Mouse (Mus musculus) kidney, postnatal 4 days (tissue): ENCODE data around the gene Csmd2.

Experiments used
- DNase-seq, 2 experiments: peaks; one replicate each; pipeline ENCODE4 v3.0.0; 2021; ENCODE audit warnings: mixed read lengths in 2 of 2

Csmd2 gene

GRCm38 (mm10) chr4:127987784-127988455 lies at the start of gene Csmd2:
TSS of gene Csmd2 (plus strand) at chr4:127987857.
- DNase-seq, result peak; percentile 16 to 26

DNA sequence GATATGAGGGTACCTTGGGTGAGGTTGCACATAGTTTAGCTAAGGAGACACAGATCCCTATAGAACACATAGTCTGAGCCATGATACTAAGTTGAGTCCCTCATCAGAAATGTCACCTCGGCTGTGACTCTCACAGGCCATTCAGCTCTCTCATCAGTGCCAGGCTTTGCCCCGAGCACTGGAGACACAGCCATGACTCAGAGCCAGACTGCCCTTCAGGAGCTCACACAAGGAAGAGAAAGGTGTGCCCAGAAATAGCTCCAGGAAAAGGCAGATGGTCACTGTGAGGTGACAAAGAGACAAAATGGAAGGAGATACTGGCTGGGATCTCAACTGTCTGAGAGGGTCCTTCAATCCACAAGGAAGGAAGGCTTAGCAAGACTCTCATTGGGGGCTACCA lies 40.0 kb upstream of the Csmd2 start:
- DNase-seq, result no peak

- DNase-seq, result no peak
Measured at GRCm38 (mm10) chr4:127953006-127953710, 34.5 kb upstream of the Csmd2 start.

DNA sequence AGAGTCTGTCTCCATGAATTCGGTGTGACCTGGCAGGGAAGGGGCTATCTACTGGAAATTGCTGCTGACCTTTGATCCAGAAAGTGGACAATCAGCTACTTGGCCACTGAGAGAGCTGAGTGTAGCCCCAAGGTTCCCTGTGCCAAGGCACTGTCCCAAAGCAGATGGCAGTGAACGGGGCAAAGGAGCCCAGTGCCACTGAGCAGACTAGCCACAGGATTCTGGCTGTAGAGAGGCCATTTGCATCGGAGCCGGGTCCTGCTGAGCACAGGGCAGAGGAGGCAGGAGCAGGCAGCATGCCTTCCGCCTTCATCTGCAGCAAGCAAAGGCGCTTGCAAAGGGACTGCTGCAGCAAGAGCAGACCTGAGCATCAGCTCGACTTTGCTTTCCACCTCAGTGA lies 18.6 kb upstream of the Csmd2 start:
- DNase-seq, result no peak

- DNase-seq, result peak; percentile 81
Measured at GRCm38 (mm10) chr4:127970018-127970421, 17.6 kb upstream of the Csmd2 start.

- DNase-seq, result peak; percentile 18 to 41
Measured at GRCm38 (mm10) chr4:127970901-127971868, 16.5 kb upstream of the Csmd2 start, which contains the start of gene CK137956. TSS of gene CK137956 (minus strand) at chr4:127970951.

GRCm38 (mm10) chr4:127972976-127973375 lies 14.7 kb upstream of the Csmd2 start:
- no peak for DNase-seq

DNA sequence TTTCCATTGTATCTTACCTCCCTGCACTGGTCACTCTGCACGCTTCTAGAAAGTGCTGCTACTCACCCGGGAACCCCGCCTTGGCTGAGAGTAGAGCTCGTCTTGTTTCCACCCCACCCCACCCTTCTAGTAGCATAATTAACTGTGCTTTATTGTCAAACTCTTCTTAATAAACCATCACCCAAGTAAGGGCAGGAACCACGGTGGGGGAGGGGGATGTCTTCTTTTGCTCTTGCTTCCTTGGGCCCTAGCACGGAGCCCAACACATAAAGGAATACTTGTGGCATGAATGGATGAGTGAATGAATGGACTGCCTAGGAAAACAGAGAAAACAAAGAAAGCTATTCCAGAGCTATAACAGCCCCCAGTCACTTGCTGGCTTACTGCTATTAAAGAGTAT lies 6.5 kb upstream of the Csmd2 start:
- DNase-seq, result no peak

DNA sequence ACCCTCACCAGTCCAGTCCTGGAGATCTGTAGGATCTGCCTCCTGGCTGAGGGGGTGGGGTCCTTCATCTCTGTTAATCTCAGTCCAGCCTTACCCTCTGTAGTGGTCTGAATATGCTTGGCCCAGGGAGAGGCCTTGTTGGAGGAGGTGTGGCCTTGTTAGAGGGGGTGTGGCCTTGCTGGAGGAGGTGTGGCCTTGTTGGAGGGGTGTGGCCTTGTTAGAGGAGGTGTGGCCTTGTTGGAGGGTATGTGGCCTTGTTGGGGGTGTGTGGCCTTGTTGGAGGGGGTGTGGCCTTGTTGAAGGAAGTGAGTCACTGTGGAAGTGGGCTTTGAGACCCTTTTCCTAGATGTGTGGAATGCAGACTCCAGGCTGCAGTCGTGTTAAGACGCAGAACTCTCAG lies 3.2 kb upstream of the Csmd2 start:
- DNase-seq, result no peak

DNA sequence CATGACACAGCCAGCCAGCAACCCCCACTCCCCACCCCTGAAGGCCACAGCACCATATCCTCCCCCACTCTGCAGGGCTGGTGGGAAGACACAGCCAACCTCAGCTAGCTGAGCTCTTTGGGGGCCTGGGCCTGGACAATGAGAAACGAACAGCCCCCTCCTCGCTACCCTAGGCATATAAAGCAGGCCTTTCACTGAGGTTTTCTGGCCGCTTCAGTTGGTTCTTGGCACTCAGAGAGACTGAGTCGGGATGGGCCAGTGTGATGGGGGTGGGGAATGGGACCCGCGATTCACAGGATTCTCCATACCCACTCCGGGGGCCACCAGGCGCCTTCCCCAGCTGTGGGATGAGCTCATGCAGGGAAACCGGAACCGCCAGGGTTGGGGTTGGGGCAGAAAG lies 1.8 kb upstream of the Csmd2 start:
- no peak for DNase-seq

- DNase-seq, result peak in 1 of 2 experiments; percentile 9
Measured at GRCm38 (mm10) chr4:127986491-127987075, 1.1 kb upstream of the Csmd2 start.

DNA sequence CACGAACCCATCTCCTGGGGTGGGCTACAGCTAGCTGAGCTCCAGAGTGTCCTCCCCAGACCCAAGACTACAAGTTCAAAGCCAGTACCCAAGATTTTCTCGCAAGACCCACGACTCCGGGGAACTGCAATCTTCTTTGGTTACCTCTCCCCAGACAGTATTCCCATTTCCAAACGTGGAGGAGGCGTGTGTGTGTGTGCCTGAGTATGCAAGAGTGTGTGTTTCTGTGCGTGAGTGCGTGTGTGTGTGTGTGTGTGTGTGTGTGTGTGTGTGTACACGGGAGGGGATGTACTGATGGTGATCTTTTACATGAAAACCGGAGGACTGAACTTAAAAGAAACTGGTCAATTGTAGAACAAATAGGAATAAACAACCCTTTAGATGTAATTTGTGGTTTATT lies 387 bp upstream of the Csmd2 start:
- DNase-seq, result no peak

GRCm38 (mm10) chr4:127988526-127989180 lies 996 bp downstream of the Csmd2 start:
- no peak for DNase-seq

- DNase-seq, result peak in 1 of 2 experiments; percentile 33
Measured at GRCm38 (mm10) chr4:127989347-127989995, 1.8 kb downstream of the Csmd2 start.

DNA sequence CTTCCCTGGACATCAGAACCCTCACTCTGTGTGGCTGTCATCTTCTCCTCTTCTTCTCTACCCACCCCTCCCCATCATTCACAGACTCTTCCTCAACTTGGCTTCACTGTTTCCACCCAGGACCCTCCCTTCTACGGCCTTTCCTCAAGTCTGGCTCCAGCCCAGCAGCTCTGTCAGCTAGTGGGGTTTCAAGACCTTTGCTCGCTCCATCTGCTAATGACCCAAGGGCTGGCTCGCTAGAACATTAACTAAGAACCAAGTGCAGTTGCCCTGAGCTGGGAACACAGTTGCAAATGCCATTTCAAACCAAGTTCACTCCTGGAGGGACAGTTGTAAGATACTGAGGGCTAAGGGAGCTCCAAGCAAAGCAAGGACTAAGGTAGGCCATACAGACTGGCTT lies 11.6 kb downstream of the Csmd2 start:
- DNase-seq, result no peak

- no peak for DNase-seq
Measured at GRCm38 (mm10) chr4:128002638-128003101, 15.0 kb downstream of the Csmd2 start.

DNA sequence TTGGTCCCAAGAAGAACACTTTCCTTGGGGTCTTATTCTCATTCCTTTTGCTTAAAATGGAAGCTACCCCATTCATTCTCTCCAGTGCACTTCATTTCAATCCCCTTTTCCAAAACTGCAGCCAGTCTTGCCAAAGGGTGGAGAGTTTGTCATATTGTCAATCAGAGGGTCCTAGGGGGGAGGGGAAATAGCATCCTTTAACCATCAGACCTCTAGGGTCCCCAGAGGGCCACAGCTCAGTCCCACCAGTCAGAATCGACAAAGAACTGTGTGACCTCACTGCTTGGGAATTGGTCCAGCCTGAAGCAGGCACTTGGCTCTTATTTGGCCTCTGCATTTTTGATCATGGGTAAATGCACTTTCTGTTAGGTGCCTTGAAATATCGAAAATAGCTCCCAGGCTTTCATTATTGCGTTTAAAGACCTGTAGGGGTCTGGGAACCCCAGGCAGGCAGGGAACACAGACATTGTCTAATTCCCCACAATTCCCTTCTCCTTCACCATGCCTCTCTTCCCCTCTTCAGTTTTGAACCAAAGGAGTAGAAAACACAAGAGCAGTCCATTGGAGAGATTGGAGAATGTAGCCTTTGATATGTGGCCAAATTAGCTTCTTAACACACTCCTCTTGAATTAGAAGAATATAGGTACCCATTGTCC lies 17.3 kb downstream of the Csmd2 start:
- no peak for DNase-seq

DNA sequence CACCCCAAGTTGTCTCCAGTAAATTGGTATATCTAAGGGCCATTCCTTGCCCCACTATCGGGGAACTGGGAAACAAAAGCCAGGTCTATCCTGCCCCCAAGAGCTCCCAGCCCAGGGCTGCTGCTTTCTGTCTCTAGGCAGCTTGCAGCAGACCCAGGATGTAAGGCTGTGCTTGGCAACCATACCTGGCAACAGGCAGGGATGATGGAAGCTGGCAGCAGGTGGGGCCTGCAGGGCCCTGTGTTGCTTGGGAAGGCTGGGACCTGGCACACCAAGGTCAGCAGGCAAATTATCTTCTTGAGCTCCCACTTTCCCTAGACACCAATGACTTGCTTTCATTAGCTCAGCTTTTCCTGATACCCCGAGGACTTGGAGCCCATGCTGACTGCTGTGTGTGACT lies 31.8 kb downstream of the Csmd2 start:
- no peak for DNase-seq

DNA sequence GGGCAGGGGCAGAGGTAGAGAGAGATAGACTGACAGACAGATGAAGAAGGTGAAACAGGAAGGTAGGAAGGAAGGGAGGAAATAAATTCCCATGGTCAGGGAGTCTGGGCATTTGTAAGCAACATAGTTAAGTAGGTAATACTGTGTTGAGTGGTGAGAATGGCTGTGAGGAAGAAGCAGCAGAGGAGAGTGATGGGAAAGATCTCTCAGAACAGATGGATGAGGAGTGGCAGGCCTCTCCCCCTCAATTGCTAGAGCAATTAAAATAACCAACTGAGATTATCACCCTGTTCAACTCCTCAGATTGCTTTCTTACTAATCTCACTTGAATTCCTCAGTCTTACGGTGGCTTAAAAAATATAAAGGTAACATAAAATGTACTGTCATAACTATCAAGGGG lies 40.6 kb downstream of the Csmd2 start:
- no peak for DNase-seq

GRCm38 (mm10) chr4:128041901-128042300 lies 54.2 kb downstream of the Csmd2 start:
- no peak for DNase-seq

DNA sequence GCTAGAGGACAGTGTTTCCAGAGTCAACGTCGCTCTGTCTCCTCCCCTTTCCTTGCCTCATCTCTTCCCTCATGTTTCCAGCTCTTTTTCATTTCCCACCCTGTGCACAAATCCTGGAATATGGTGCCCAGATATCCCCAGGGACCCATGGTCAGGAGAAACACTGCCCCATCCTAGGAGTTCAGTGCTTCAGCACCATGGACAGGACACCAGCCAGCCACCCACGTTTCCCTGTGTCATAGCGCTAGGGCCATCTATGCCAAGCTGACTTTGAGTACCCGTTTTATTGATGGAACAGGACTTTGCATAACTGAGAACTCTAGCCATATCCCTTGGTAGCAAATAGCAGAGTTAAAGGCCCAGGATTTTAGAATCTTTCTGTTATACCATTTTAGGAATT lies 55.0 kb downstream of the Csmd2 start:
- DNase-seq, result peak; percentile 75 to 78
